Mouse (Mus musculus) lung, adult 2 months (tissue): ENCODE data around the gene Aldh3b1.
"Not testable (repeated sequence)": the region's sequence is repeated elsewhere in the genome, so short reads cannot be mapped to it uniquely, and the experiment has no call there.

ENCODE experiments used
- CTCF ChIP-seq: fragments of 200-500 bp; IDR thresholded peaks from 2 replicates; pipeline ENCODE4 v1.5.1; 2011; ENCODE audit warnings: mild to moderate bottlenecking, low read length, control low read depth; ENCODE audit not compliant: insufficient read depth
- POLR2A ChIP-seq: fragments of 200-500 bp; IDR thresholded peaks from 2 replicates; pipeline ENCODE4 v1.6.1; 2011; ENCODE audit warnings: low read depth, mild to moderate bottlenecking, control low read depth, low read length, borderline replicate concordance; ENCODE audit errors: extremely low read depth

DNA sequence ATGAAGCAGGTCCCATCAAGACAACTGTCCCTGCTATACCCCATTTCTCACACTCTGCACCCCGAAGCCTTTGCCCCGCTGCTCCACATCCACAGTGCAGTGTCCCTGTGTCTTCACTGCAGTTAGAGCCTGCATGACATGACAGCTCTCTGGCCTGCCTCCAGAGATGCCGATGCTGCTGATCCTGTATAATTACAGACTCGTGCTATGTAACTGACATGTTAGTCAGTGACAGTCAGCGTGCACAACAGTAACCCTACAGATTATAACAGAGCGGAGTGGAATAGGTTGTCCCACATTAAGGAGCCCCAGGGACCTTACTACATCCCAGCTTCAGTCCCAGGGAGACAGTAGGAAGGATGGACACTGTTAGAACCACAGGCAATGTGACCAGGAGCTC, 45.0 kb upstream of the Aldh3b1 start:
- TF ChIP-seq POLR2A, CTCF: not testable (repeated sequence)
